Mouse (Mus musculus) neural tube, embryonic 11.5 days (tissue): ENCODE data around the gene Flt3. TPM values are rescaled to one million over a fixed set of nuclear protein-coding genes. Genes with fewer than 3 reads are reported as not detected.

ENCODE experiments used
- ATAC-seq: fragments of 200-750 bp; cut with Nextera tagmentation; 2 replicates; pipeline ENCODE4 v1.8.0; 2017; ENCODE audit warnings: moderate number of reproducible peaks, mild to moderate bottlenecking, moderate TSS enrichment, moderate library complexity; ENCODE audit not compliant: insufficient read depth, low FRiP score, low TSS enrichment
- DNase-seq: peaks from one replicate; pipeline ENCODE4 v3.0.0-alpha.2; 2015; ENCODE audit warnings: low spot score
- H3K27ac ChIP-seq: fragments of 300-500 bp; sonication (generic); 2 replicates; pipeline ENCODE4 v1.5.1; 2014; ENCODE audit warnings: low read depth, mild to moderate bottlenecking, low read length
- H3K27me3 ChIP-seq: fragments of 300-500 bp; sonication (generic); 2 replicates; pipeline ENCODE4 v1.6.1; 2014; ENCODE audit warnings: mild to moderate bottlenecking, low read length, mixed read lengths; ENCODE audit not compliant: control insufficient read depth, insufficient read depth
- H3K36me3 ChIP-seq: fragments of 300-500 bp; sonication (generic); 2 replicates; pipeline ENCODE4 v1.6.1; 2014; ENCODE audit warnings: mild to moderate bottlenecking, low read length, moderate library complexity, mixed read lengths; ENCODE audit not compliant: control insufficient read depth, insufficient read depth
- H3K4me1 ChIP-seq: fragments of 300-500 bp; sonication (generic); 2 replicates; pipeline ENCODE4 v1.6.1; 2014; ENCODE audit warnings: low read length, mixed read lengths; ENCODE audit not compliant: control insufficient read depth, insufficient read depth
- H3K4me2 ChIP-seq: fragments of 300-500 bp; sonication (generic); 2 replicates; pipeline ENCODE4 v1.6.1; 2014; ENCODE audit warnings: low read depth, mild to moderate bottlenecking, moderate library complexity
- H3K4me3 ChIP-seq: fragments of 300-500 bp; sonication (generic); 2 replicates; pipeline ENCODE4 v1.5.1; 2014; ENCODE audit warnings: low read depth, low read length
- H3K9ac ChIP-seq: fragments of 300-500 bp; sonication (generic); 2 replicates; pipeline ENCODE4 v1.6.1; 2014; ENCODE audit warnings: mild to moderate bottlenecking, low read length
- H3K9me3 ChIP-seq: fragments of 300-500 bp; sonication (generic); 2 replicates; pipeline ENCODE4 v1.6.1; 2016; ENCODE audit warnings: low read length; ENCODE audit not compliant: control insufficient read depth
- WGBS: fragments of 180-500 bp; shearing (Covaris S2); extraction: QIAGEN DNeasy Blood & Tissue Kit; methylation state at CpG from one replicate; pipeline ENCODE4 v1.1.7; 2014; 5-methylcytosine and 5-hydroxymethylcytosine counted together
- polyA plus RNA-seq: library from polyadenylated mRNA; unstranded; fragments of >200 nt; fragmentation: Nextera tagmentation; extraction: Ambion mirVana; gene quantifications from 2 replicates; pipeline ENCODE4 v1.2.1, GENCODE M21; 2014

Flt3 gene
- polyA plus RNA-seq, 1 experiment from 2014 or later: 0.21 TPM

GRCm38 (mm10) chr5:147305856-147306637, 94.2 kb downstream of the Flt3 start:
- ATAC-seq (no peak), DNase-seq (no peak)
- H3K4me2 ChIP-seq: no peak overlapping the region
- no peaks in the 10 kb centered on the region for H3K36me3 ChIP-seq
- peaks cover 7% of the 10 kb centered on the region for H3K4me1 ChIP-seq
- H3K27ac ChIP-seq: no peak overlapping the region
- WGBS: under 1% methylated on average over 56 of the region's 58 CpGs
- H3K9ac ChIP-seq: no peak overlapping the region
- H3K27me3 ChIP-seq: peaks cover 100% of the 10 kb centered on the region
- H3K4me3 ChIP-seq: peak overlapping the region; percentile 10
- no peaks in the 10 kb centered on the region for H3K9me3 ChIP-seq

GRCm38 (mm10) chr5:147305166-147305565, 95.1 kb downstream of the Flt3 start:
- no peak overlapping the region for H3K9ac ChIP-seq
- H3K9me3 ChIP-seq: no peaks in the 10 kb centered on the region
- peaks cover 100% of the 10 kb centered on the region for H3K27me3 ChIP-seq
- H3K4me3 ChIP-seq: no peak overlapping the region
- no peak overlapping the region for H3K4me2 ChIP-seq
- DNase-seq: no peak
- no peaks in the 10 kb centered on the region for H3K36me3 ChIP-seq
- 0% methylated on average over 16 of the region's 16 CpGs for WGBS
- H3K4me1 ChIP-seq: peaks cover 7% of the 10 kb centered on the region
- no peak overlapping the region for H3K27ac ChIP-seq
- no peak for ATAC-seq

GRCm38 (mm10) chr5:147304276-147305155, 95.8 kb downstream of the Flt3 start:
- H3K4me1 ChIP-seq: peaks cover 7% of the 10 kb centered on the region
- ATAC-seq (no peak), DNase-seq (no peak)
- no peaks in the 10 kb centered on the region for H3K9me3 ChIP-seq
- no peak overlapping the region for H3K4me3 ChIP-seq
- no peak overlapping the region for H3K27ac ChIP-seq
- no peak overlapping the region for H3K9ac ChIP-seq
- no peaks in the 10 kb centered on the region for H3K36me3 ChIP-seq
- peaks cover 100% of the 10 kb centered on the region for H3K27me3 ChIP-seq
- WGBS: under 1% methylated on average over 53 of the region's 54 CpGs
- H3K4me2 ChIP-seq: peak overlapping the region; percentile 10

- whole genome bisulfite sequencing: 6% methylated on average over 13 of the region's 13 CpGs
- no peak for ATAC-seq
Observed at GRCm38 (mm10) chr5:147302746-147303400, 97.4 kb downstream of the Flt3 start.

GRCm38 (mm10) chr5:147302141-147302540, 98.1 kb downstream of the Flt3 start:
- WGBS: 12% methylated on average over 8 of the region's 8 CpGs
- Histone ChIP-seq H3K36me3 (no peaks in the 10 kb centered on the region), H3K4me3 (no peak overlapping the region), H3K27me3 (peaks cover 93% of the 10 kb centered on the region), H3K4me1 (peaks cover 7% of the 10 kb centered on the region), H3K9me3 (no peaks in the 10 kb centered on the region), H3K9ac (no peak overlapping the region), H3K4me2 (no peak overlapping the region), H3K27ac (no peak overlapping the region)
- DNase-seq (no peak), ATAC-seq (no peak)

More at GRCm38 (mm10) chr5:147302746-147303400, 97.4 kb downstream of the Flt3 start:
- Histone ChIP-seq H3K9ac (no peak overlapping the region), H3K4me1 (peaks cover 7% of the 10 kb centered on the region), H3K4me2 (no peak overlapping the region), H3K4me3 (no peak overlapping the region), H3K27me3 (peaks cover 96% of the 10 kb centered on the region), H3K27ac (no peak overlapping the region), H3K9me3 (no peaks in the 10 kb centered on the region), H3K36me3 (no peaks in the 10 kb centered on the region)
- no peak for DNase-seq

GRCm38 (mm10) chr5:147301781-147302070, 98.6 kb downstream of the Flt3 start:
- ATAC-seq: no peak
- H3K27me3 ChIP-seq: peaks cover 88% of the 10 kb centered on the region
- H3K9me3 ChIP-seq: no peaks in the 10 kb centered on the region
- H3K4me2 ChIP-seq: no peak overlapping the region
- no peaks in the 10 kb centered on the region for H3K36me3 ChIP-seq
- WGBS: 5% methylated on average over 10 of the region's 10 CpGs
- no peak overlapping the region for H3K4me3 ChIP-seq
- no peak overlapping the region for H3K9ac ChIP-seq
- H3K27ac ChIP-seq: no peak overlapping the region
- H3K4me1 ChIP-seq: peaks cover 7% of the 10 kb centered on the region
- no peak for DNase-seq

- H3K4me2 ChIP-seq: no peak overlapping the region
- ATAC-seq: no peak
- no peak overlapping the region for H3K27ac ChIP-seq
- peaks cover 3% of the 10 kb centered on the region for H3K4me1 ChIP-seq
- peaks cover 83% of the 10 kb centered on the region for H3K27me3 ChIP-seq
- H3K9me3 ChIP-seq: no peaks in the 10 kb centered on the region
- no peak overlapping the region for H3K4me3 ChIP-seq
- no peak overlapping the region for H3K9ac ChIP-seq
- H3K36me3 ChIP-seq: no peaks in the 10 kb centered on the region
- no peak for DNase-seq
- 6% methylated on average over 21 of the region's 21 CpGs for WGBS
Observed at GRCm38 (mm10) chr5:147300917-147301780, 99.1 kb downstream of the Flt3 start.

- H3K4me1 ChIP-seq: no peaks in the 10 kb centered on the region; the same call in none of the 2 replicates
- no peak overlapping the region for H3K27ac ChIP-seq
- ATAC-seq: no peak
- 3% methylated on average over 4 of the region's 4 CpGs for WGBS
- DNase-seq: no peak
- peak overlapping the region; percentile 37 for H3K4me2 ChIP-seq
- H3K9ac ChIP-seq: no peak overlapping the region
- H3K4me3 ChIP-seq: 0 out of 2 replicates have a peak overlapping the region, but pooled peaks have one; percentile 6
- H3K36me3 ChIP-seq: no peaks in the 10 kb centered on the region
- H3K27me3 ChIP-seq: peaks cover 78% of the 10 kb centered on the region
- no peaks in the 10 kb centered on the region for H3K9me3 ChIP-seq
Observed at GRCm38 (mm10) chr5:147300001-147300363, 100.3 kb downstream of the Flt3 start.
